Mouse (Mus musculus): Measurements from ENCODE around the gene Phka2.

DNA sequence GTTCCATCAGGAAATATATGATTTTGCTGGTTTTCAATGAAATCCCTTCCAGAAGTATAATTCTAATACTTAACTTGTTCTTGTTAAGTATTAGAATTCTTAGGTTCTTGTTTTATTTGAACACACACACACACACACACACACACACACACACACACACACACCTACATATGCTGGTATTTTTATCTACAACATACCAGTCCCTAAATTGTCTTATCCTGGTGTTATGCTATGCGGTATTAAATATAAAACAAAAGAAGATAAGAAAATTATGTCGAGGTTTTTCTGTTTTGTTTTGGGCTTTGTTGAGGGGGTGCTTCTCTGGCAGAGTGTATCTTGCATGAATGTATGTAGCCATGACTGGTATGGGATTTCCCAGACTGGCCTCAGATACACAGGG, 12.2 kb upstream of the Phka2 start:
- TF ChIP-seq CTCF (IDR thresholded peaks at IDR 0.05; ENCODE audit: low read depth, low read length) (no peak), POLR2A (IDR thresholded peaks at IDR 0.05; ENCODE audit: extremely low read depth, insufficient read depth, low read length) (no peak)
